Mouse (Mus musculus) gastrocnemius, postnatal 14 days (tissue): ENCODE measurements around the gene Lpin2. TPM values are rescaled to one million over a fixed set of nuclear protein-coding genes. Genes with fewer than 3 reads are reported as not detected.

Experiments used
- DNase-seq: peaks from one replicate; pipeline ENCODE4 v3.0.0; 2021; ENCODE audit warnings: mixed read lengths
- intact Hi-C: fragments of 180-260 bp; cut with DNase I; formaldehyde crosslinking; loops from one replicate; pipeline ENCODE4 v1.15.1; 2025; ENCODE audit warnings: low total_unique reads
- total RNA-seq, 2 experiments: library from RNA; stranded (reverse); gene quantifications; 2 replicates each; pipeline ENCODE4 v1.2.3; 2021

Gene Lpin2
- total RNA-seq, 2 experiments from 2014 or later = 6.1 to 6.3 TPM

GRCm38 (mm10) chr17:71282716-71283115 lies 100.4 kb downstream of the Lpin2 start:
- DNase-seq = no peak
- intact Hi-C loops = no loop called here

- DNase-seq = peak; percentile 89
- intact Hi-C loops = no loop called here
These were observed 100.9 kb downstream of the Lpin2 start for GRCm38 (mm10) chr17:71283237-71283636.

GRCm38 (mm10) chr17:71284890-71285289 lies 102.5 kb downstream of the Lpin2 start:
- no peak for DNase-seq
- intact Hi-C loops = no loop called here

- DNase-seq = peak; percentile 70
- intact Hi-C loops = no loop called here
These were observed 103.6 kb downstream of the Lpin2 start for GRCm38 (mm10) chr17:71285929-71286328.

- intact Hi-C loops = no loop called here
- DNase-seq = no peak
These were observed 105.2 kb downstream of the Lpin2 start for GRCm38 (mm10) chr17:71287586-71287985.

GRCm38 (mm10) chr17:71288145-71288758 lies 105.9 kb downstream of the Lpin2 start:
- intact Hi-C loops = no loop called here
- no peak for DNase-seq

GRCm38 (mm10) chr17:71288808-71289548 lies 106.6 kb downstream of the Lpin2 start:
- no peak for DNase-seq
- intact Hi-C loops = no loop called here

GRCm38 (mm10) chr17:71289572-71290176 lies 107.3 kb downstream of the Lpin2 start:
- intact Hi-C loops = no loop called here

GRCm38 (mm10) chr17:71290486-71291410 lies 108.4 kb downstream of the Lpin2 start:
- no peak for DNase-seq
- intact Hi-C loops = no loop called here

More at GRCm38 (mm10) chr17:71289572-71290176, 107.3 kb downstream of the Lpin2 start:
- DNase-seq = no peak

- intact Hi-C loops = no loop called here
- DNase-seq = no peak
These were observed 109.6 kb downstream of the Lpin2 start for GRCm38 (mm10) chr17:71291897-71292420.

- intact Hi-C loops = no loop called here
- DNase-seq = no peak
These were observed 110.5 kb downstream of the Lpin2 start for GRCm38 (mm10) chr17:71292897-71293296.

- no peak for DNase-seq
- intact Hi-C loops = no loop called here
These were observed 112.2 kb downstream of the Lpin2 start for GRCm38 (mm10) chr17:71294570-71294969.

Other genes starting within 250 kb of the Lpin2 start
- 1,000 to 10,000 TPM; 1,017 to 1,171 TPM for gene Myom1, start 179.9 kb upstream of the Lpin2 start, total RNA-seq
- 100 to 1,000 TPM; 490 to 594 TPM for gene Myl12a, start 179.7 kb upstream of the Lpin2 start, total RNA-seq
- 10 to 100 TPM; 17.1 to 24.8 TPM for gene Emilin2, start 129.4 kb downstream of the Lpin2 start, total RNA-seq